Mouse (Mus musculus) CH12.LX (cell line): ENCODE results near the gene Agpat2. TPM values are rescaled to one million over a fixed set of nuclear protein-coding genes. Genes with fewer than 3 reads are reported as not detected.

Source experiments
- DNase-seq: peaks from one replicate; pipeline ENCODE4 v3.0.0-alpha.2; 2013; ENCODE audit errors: extremely low read depth
- H3K27ac ChIP-seq: 2 replicates; pipeline ENCODE4 v1.5.1; 2012; ENCODE audit warnings: low read depth, mild to moderate bottlenecking, control low read depth, moderate library complexity; ENCODE audit not compliant: insufficient read depth
- H3K27me3 ChIP-seq: replicated peaks from 2 replicates; pipeline ENCODE3; 2012; ENCODE audit warnings: inconsistent platforms
- H3K36me3 ChIP-seq, 2 experiments: replicated peaks in 1 of 2; 2 replicates each; pipeline versions ENCODE3 to v1.6.1; 2012; ENCODE audit warnings: inconsistent platforms in 1 of 2, low read length in 1 of 2, mild to moderate bottlenecking in 1 of 2, mixed read lengths in 1 of 2, moderate library complexity in 1 of 2; ENCODE audit not compliant: control insufficient read depth in 1 of 2, insufficient read depth in 1 of 2
- H3K4me1 ChIP-seq, 2 experiments: 2 replicates each; pipeline ENCODE4 v1.6.1; 2012; ENCODE audit warnings: inconsistent platforms in 1 of 2, moderate library complexity in 1 of 2; ENCODE audit not compliant: insufficient read depth in 2 of 2, control insufficient read depth in 1 of 2
- H3K4me2 ChIP-seq: 2 replicates; pipeline ENCODE4 v1.6.1; 2012; ENCODE audit warnings: low read depth, mild to moderate bottlenecking, control low read depth; ENCODE audit not compliant: poor library complexity, insufficient read depth, severe bottlenecking
- H3K4me3 ChIP-seq, 3 experiments: fragments of 150-350 bp in 1 of 3; sonication (generic) in 1 of 3; replicated peaks in 1 of 3; 2 replicates each; pipeline versions ENCODE3 to v1.5.1; 2011 to 2012; ENCODE audit warnings: low read depth in 2 of 3, low read length in 2 of 3, mild to moderate bottlenecking in 2 of 3, moderate library complexity in 2 of 3, control low read depth in 1 of 3, improper control_type of control experiment in 1 of 3, inconsistent platforms in 1 of 3, mixed read lengths in 1 of 3; ENCODE audit not compliant: poor library complexity in 1 of 3
- H3K79me2 ChIP-seq: replicated peaks from 2 replicates; pipeline ENCODE4 v1.6.1; 2012; ENCODE audit warnings: mild to moderate bottlenecking, moderate library complexity; ENCODE audit not compliant: control insufficient read depth, poor library complexity, insufficient read depth, severe bottlenecking; ENCODE audit errors: extremely low read depth
- H3K9ac ChIP-seq: 2 replicates; pipeline ENCODE4 v1.6.1; 2012; ENCODE audit warnings: low read depth, mild to moderate bottlenecking, control low read depth, moderate library complexity; ENCODE audit not compliant: insufficient read depth
- H3K9me3 ChIP-seq: replicated peaks from 2 replicates; pipeline ENCODE3; 2012; ENCODE audit warnings: low read length, inconsistent platforms, mixed read lengths
- BHLHE40 ChIP-seq: IDR thresholded peaks from 2 replicates; pipeline ENCODE4 v1.6.1; 2011; ENCODE audit warnings: mild to moderate bottlenecking, low read depth, low read length, improper control_type of control experiment
- CHD1 ChIP-seq: IDR thresholded peaks from 2 replicates; pipeline ENCODE4 v1.6.1; 2012; ENCODE audit warnings: low read depth, low read length, improper control_type of control experiment, inconsistent platforms
- CHD2 ChIP-seq: IDR thresholded peaks from 2 replicates; pipeline ENCODE4 v1.6.1; 2011; ENCODE audit warnings: low read length, improper control_type of control experiment
- CTCF ChIP-seq, 2 experiments: IDR thresholded peaks in 1 of 2; conservative IDR thresholded peaks in 1 of 2; 2 replicates each; pipeline ENCODE4 v1.5.1; 2011 to 2012; ENCODE audit warnings: low read depth in 2 of 2, low read length in 2 of 2, improper control_type of control experiment in 1 of 2, inconsistent platforms in 1 of 2, mild to moderate bottlenecking in 1 of 2, moderate library complexity in 1 of 2
- E2F4 ChIP-seq: IDR thresholded peaks from 2 replicates; pipeline ENCODE4 v1.6.1; 2011; ENCODE audit warnings: low read depth, low read length, improper control_type of control experiment; ENCODE audit not compliant: insufficient replicate concordance
- ELF1 ChIP-seq: IDR thresholded peaks from 2 replicates; pipeline ENCODE4 v1.6.1; 2014; ENCODE audit warnings: low read depth, mild to moderate bottlenecking, inconsistent platforms, low read length, improper control_type of control experiment
- IRF4 ChIP-seq: IDR thresholded peaks from 2 replicates; pipeline ENCODE4 v1.6.1; 2014; ENCODE audit warnings: low read depth, mild to moderate bottlenecking, inconsistent platforms, low read length, improper control_type of control experiment
- JUN ChIP-seq: IDR thresholded peaks from 2 replicates; pipeline ENCODE4 v1.6.1; 2011; ENCODE audit warnings: low read depth, mild to moderate bottlenecking, low read length, improper control_type of control experiment, moderate library complexity; ENCODE audit not compliant: insufficient read depth
- JUND ChIP-seq: conservative IDR thresholded peaks from 2 replicates; pipeline ENCODE4 v1.6.1; 2011; ENCODE audit warnings: low read depth, low read length, improper control_type of control experiment
- MAFK ChIP-seq: IDR thresholded peaks from 2 replicates; pipeline ENCODE4 v1.6.1; 2011; ENCODE audit warnings: low read length, improper control_type of control experiment; ENCODE audit not compliant: insufficient replicate concordance
- MAZ ChIP-seq: IDR thresholded peaks from 2 replicates; pipeline ENCODE4 v1.6.1; 2012; ENCODE audit warnings: low read depth, mild to moderate bottlenecking, inconsistent platforms, low read length, improper control_type of control experiment, moderate library complexity
- MEF2A ChIP-seq: IDR thresholded peaks from 2 replicates; pipeline ENCODE4 v1.6.1; 2014; ENCODE audit warnings: low read depth, mild to moderate bottlenecking, inconsistent platforms, low read length, improper control_type of control experiment, borderline replicate concordance
- MXI1 ChIP-seq: IDR thresholded peaks from 2 replicates; pipeline ENCODE4 v1.6.1; 2011; ENCODE audit warnings: mild to moderate bottlenecking, low read depth, low read length, improper control_type of control experiment
- MYC ChIP-seq: IDR thresholded peaks from 2 replicates; pipeline ENCODE4 v1.6.1; 2011; ENCODE audit warnings: low read depth, mild to moderate bottlenecking, improper control_type of control experiment, low read length
- NELFE ChIP-seq: IDR thresholded peaks from 2 replicates; pipeline ENCODE4 v1.6.1; 2011; ENCODE audit warnings: low read depth, low read length, improper control_type of control experiment
- POLR2AphosphoS2 ChIP-seq: IDR thresholded peaks from 2 replicates; pipeline ENCODE4 v1.6.1; 2011; ENCODE audit warnings: low read depth, low read length, improper control_type of control experiment
- RCOR1 ChIP-seq: conservative IDR thresholded peaks from 2 replicates; pipeline ENCODE4 v1.6.1; 2012; ENCODE audit warnings: low read depth, mild to moderate bottlenecking, inconsistent platforms, low read length, improper control_type of control experiment
- SMC3 ChIP-seq: IDR thresholded peaks from 2 replicates; pipeline ENCODE4 v1.6.1; 2011; ENCODE audit warnings: low read depth, low read length, improper control_type of control experiment
- TBP ChIP-seq: conservative IDR thresholded peaks from 2 replicates; pipeline ENCODE4 v1.6.1; 2011; ENCODE audit warnings: low read depth, low read length, improper control_type of control experiment
- ZC3H11A ChIP-seq: IDR thresholded peaks from 2 replicates; pipeline ENCODE4 v1.6.1; 2012; ENCODE audit warnings: low read depth, mild to moderate bottlenecking, inconsistent platforms, low read length, improper control_type of control experiment
- ZKSCAN1 ChIP-seq: IDR thresholded peaks from 2 replicates; pipeline ENCODE4 v1.6.1; 2012; ENCODE audit warnings: low read depth, inconsistent platforms, low read length, improper control_type of control experiment, borderline replicate concordance
- ZMIZ1 ChIP-seq: IDR thresholded peaks from 2 replicates; pipeline ENCODE4 v1.6.1; 2012; ENCODE audit warnings: low read depth, mild to moderate bottlenecking, inconsistent platforms, low read length, improper control_type of control experiment
- dilution Hi-C: fragments of 300-500 bp; cut with MboI; formaldehyde crosslinking; loops from 2 replicates; pipeline ENCODE4 v1.14.3; 2020; ENCODE audit warnings: low sequenced_read_pairs; ENCODE audit not compliant: extremely low pct_unique_long_range_greater_than_20kb, extremely low pct_ligation_motif_present
- in situ Hi-C: fragments of 300-500 bp; cut with MboI; formaldehyde crosslinking; loops from 3 replicates; pipeline ENCODE4 v1.14.3; 2019; ENCODE audit warnings: low sequenced_read_pairs, low pct_ligation_motif_present, low pct_unique_long_range_greater_than_20kb, mixed read lengths
- polyA plus RNA-seq: library from polyadenylated mRNA; unstranded; fragments of >175 nt; gene quantifications from 2 replicates; pipeline ENCODE4 v1.2.1, GENCODE M21; 2012; ENCODE audit warnings: low read depth; ENCODE audit not compliant: insufficient read length
- total RNA-seq, 2 experiments: library from RNA; depleted of rRNA; stranded (reverse); fragments of 300-350 nt in 1 of 2; fragments of >200 nt in 1 of 2; gene quantifications; 2 replicates each; pipeline ENCODE4 v1.2.3; 2012 to 2014

Gene Agpat2
- total and polyA plus RNA-seq, 3 experiments = 8.6 to 14.2 (median 9.5) TPM

DNA sequence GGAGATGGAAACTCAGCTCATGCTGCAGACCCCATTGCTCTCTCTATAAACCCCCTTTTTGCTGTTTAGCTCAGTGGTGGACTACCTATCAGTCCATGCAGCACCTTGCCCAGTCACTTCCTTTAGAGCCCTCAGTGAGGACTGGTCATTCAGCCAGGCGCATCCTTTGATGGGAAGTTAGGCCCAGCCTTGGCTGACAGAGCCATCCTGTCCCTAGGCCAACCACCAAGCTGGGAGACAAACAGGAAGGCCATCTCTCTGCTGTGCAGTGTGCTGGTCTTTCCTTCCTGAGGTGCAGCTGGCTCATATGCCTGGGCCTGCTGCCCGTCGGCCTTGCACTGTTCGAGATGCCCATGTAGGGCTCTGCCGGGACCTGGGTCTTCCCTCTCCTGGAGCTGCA lies 23.5 kb downstream of the Agpat2 start:
- Histone ChIP-seq H3K36me3 (no peaks in the 10 kb centered on the region), H3K79me2 (no peaks in the 10 kb centered on the region), H3K9me3 (no peaks in the 10 kb centered on the region), H3K4me1 (peaks cover 14 to 40% of the 10 kb centered on the region in 2 experiments), H3K9ac (no peak overlapping the region), H3K4me2 (no peak overlapping the region), H3K4me3 (no peak overlapping the region), H3K27ac (no peak overlapping the region), H3K27me3 (peaks cover 29% of the 10 kb centered on the region)
- no peak for DNase-seq
- TF ChIP-seq ZMIZ1 (no peak), CTCF (conservative IDR thresholded peaks at IDR 0.05 in 1 of 2, IDR thresholded peaks at IDR 0.05 in 1 of 2; ENCODE audit: low read depth in 2 of 2, low read length in 2 of 2) (no peak), BHLHE40 (no peak), TBP (no peak), MXI1 (no peak), JUND (no peak), JUN (no peak), MYC (no peak), MEF2A (no peak), MAZ (no peak), RCOR1 (no peak), NELFE (no peak), ZC3H11A (no peak), CHD2 (no peak), ZKSCAN1 (no peak), CHD1 (no peak), MAFK (no peak), IRF4 (no peak), ELF1 (no peak), POLR2AphosphoS2 (no peak)
- in situ Hi-C loops = no loop called here
- dilution Hi-C loops = no loop called here

- dilution Hi-C loops = no loop called here
- Histone ChIP-seq H3K27me3 (peaks cover 20% of the 10 kb centered on the region), H3K4me1 (peaks cover 14 to 40% of the 10 kb centered on the region in 2 experiments), H3K36me3 (no peaks in the 10 kb centered on the region), H3K27ac (no peak within 1 kb of the TSS), H3K79me2 (no peaks in the 10 kb centered on the region), H3K9ac (no peak within 1 kb of the TSS), H3K4me3 (no peak within 1 kb of the TSS), H3K9me3 (no peaks in the 10 kb centered on the region), H3K4me2 (no peak within 1 kb of the TSS)
- no peak for DNase-seq
- no peak for TF ChIP-seq SMC3
- no peak for TF ChIP-seq E2F4
- TF ChIP-seq ZMIZ1 = no peak
- no peak for TF ChIP-seq MYC
- TF ChIP-seq ELF1 = no peak
- no peak for TF ChIP-seq JUND
- in situ Hi-C loops = no loop called here
Observed at GRCm38 (mm10) chr2:26579714-26580113, 24.5 kb downstream of the Agpat2 start, which contains the start of gene Egfl7. TSS of gene Egfl7 (plus strand) at chr2:26580014.
